Mouse (Mus musculus) layer of hippocampus, postnatal 10 days (tissue): Measurements from ENCODE around the gene Ugt2a1. TPM values are rescaled to one million over a fixed set of nuclear protein-coding genes. Genes with fewer than 3 reads are reported as not detected.
"Not testable (repeated sequence)": the region's sequence is repeated elsewhere in the genome, so short reads cannot be mapped to it uniquely, and the experiment has no call there.

Experiments used
- DNase-seq, 2 experiments: peaks; one replicate each; pipeline ENCODE4 v3.0.0; 2021; ENCODE audit warnings: low spot score in 2 of 2
- long read RNA-seq: library from polyadenylated mRNA; stranded (forward); transcript quantifications from one replicate; pipeline ENCODE4 v2.0.0, GENCODE M21; 2023
- total RNA-seq, 2 experiments: library from RNA; stranded (reverse); gene quantifications; 2 replicates each; pipeline ENCODE4 v1.2.3; 2021

Gene Ugt2a1
- total RNA-seq, result not detected
- long read RNA-seq, result 0 reads

DNA sequence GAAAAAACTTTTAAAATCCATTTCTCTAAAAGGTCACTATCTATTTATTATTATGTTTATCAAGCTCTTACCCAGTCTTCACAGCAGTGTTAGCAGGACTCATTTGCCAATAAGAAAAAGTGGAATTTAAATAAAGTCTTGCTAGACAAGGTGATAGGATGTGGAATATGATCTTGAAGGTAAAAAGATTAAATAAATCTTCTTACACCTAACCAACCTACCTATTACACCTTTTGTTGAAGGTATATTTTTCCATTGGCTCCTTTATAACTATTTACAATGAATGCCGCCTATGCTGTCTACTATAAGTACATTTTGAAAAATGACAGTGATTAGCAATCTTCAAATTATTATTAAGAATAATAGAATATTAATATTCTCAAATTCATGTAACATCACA is at the start of gene Ugt2a1:
Ugt2a1 (minus strand) TSS at position 101 of the 400 bp plus-strand sequence.
- DNase-seq, result no peak

GRCm38 (mm10) chr5:87538111-87538510 is 47.4 kb upstream of the Ugt2a1 start, which contains the start of gene Sult1b1:
Gene Sult1b1 (minus strand): TSS chr5:87538195.
- no peak for DNase-seq

- no peak for DNase-seq
Observed at GRCm38 (mm10) chr5:87535994-87536644, 45.4 kb upstream of the Ugt2a1 start.

- no peak for DNase-seq
Observed at GRCm38 (mm10) chr5:87532288-87532687, 41.6 kb upstream of the Ugt2a1 start.

- DNase-seq, result not testable (repeated sequence)
Observed at GRCm38 (mm10) chr5:87523561-87523960, 32.9 kb upstream of the Ugt2a1 start.

GRCm38 (mm10) chr5:87505776-87506458 is 15.2 kb upstream of the Ugt2a1 start:
- no peak for DNase-seq

GRCm38 (mm10) chr5:87502687-87503086 is 12.0 kb upstream of the Ugt2a1 start:
- no peak for DNase-seq

DNA sequence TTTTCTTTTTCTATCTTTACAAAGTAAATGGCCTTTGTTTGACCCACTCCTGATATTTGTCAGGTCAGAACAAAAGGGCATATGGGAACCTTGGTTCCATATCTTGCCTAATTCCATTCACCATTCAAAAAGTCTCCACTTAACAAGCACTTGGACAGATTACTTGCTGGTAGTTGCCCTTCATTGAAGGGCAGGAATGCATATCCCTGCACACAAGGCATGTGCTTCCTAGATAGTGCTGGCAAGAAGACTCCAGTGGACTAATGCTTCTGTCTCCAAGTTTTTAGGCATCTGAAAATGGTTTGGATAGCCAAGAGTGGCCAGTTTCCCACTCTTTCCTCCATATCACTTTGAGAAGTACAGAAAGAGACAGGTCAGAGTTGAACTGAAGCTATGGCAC is 8.7 kb upstream of the Ugt2a1 start:
- DNase-seq, result no peak

GRCm38 (mm10) chr5:87498936-87499335 is 8.3 kb upstream of the Ugt2a1 start:
- DNase-seq, result no peak

DNA sequence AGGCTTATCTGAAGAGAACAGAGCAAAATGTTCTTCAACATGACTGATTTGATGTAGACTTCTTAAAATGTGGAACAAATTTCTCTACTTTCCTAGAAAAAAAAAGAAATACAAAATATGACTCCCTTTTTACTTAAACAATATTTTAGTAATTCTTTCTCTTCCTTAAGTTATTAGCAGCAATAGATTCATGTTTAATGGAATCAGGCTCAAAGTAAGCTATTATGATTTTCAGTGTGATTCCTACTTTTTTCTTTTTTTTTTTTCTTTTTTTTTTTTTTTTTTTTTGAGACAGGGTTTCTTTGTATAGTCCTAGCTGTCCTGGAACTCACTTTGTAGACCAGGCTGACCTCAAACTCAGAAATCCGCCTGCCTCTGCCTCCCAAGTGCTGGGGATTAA is 4.0 kb downstream of the Ugt2a1 start, which contains the start of gene Gm43638:
Gm43638 (minus strand) TSS at position 101 of the 400 bp plus-strand sequence.
- DNase-seq, result not testable (repeated sequence)

DNA sequence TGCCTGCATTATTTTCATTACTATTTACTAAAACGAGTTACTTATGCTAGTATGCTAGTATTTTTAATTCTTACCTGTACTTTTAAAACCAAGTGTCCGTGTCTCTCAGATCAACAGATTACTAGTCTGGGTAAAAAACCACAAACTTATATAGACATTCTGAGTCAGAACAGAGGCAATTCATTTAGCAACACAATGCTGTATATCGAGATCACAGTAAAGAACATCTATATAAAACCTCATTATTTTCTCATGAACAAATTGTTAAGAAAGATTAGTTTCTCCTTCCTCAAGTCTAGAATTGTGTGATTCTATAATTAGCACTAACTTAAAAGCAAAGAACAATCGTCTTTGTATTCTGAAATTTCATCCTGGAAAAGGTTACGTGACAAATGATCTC is 8.5 kb downstream of the Ugt2a1 start, which contains the start of gene Ugt2a2:
Ugt2a2 (minus strand) TSS at position 101 of the 400 bp plus-strand sequence.
- DNase-seq, result no peak

GRCm38 (mm10) chr5:87458810-87459209 is 31.9 kb downstream of the Ugt2a1 start:
- no peak for DNase-seq

DNA sequence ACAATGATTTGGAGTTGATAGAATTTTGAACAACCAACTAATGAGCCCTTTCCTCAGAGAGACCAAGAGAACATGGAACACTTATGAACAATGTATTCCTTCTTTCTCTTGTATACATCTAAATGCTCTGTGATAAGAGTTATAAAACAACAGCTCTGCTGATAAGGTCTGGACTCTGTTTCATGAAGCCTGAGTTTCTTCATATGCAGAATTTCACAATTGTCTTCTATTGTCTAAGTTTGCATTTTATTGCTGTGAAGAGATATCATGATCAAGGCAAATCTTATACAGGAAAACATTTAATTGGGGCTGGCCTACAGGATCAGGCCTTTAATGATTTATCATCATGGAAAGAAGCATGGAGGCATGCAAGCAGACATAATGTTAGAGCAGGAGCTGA is 33.0 kb downstream of the Ugt2a1 start:
- DNase-seq, result no peak

- DNase-seq, result no peak
Observed at GRCm38 (mm10) chr5:87456216-87456850, 34.3 kb downstream of the Ugt2a1 start.

- no peak for DNase-seq
Observed at GRCm38 (mm10) chr5:87455519-87455918, 35.2 kb downstream of the Ugt2a1 start.

GRCm38 (mm10) chr5:87452514-87452913 is 38.2 kb downstream of the Ugt2a1 start:
- not testable (repeated sequence) for DNase-seq

DNA sequence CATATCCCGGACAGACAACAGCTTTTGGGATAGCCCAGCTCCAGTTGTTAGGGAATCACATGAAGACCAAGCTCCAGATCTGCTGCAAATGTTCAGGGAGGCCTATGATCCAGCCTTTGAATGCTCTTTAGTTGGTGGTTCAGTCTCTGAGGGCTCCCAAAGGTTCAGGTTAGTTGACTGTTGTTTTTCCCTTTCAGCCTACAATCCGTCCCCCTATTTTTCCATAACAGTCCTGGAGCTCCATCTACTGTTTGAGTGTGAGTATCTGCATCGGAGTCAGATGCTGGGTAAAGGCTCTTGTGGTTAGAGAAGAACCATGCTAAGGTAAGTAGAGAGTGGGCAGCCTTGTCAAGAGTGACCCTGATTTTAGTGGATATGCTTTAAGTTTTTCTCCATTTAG is 54.4 kb downstream of the Ugt2a1 start:
- DNase-seq, result peak; percentile 7 to 14

GRCm38 (mm10) chr5:87425676-87426075 is 65.0 kb downstream of the Ugt2a1 start:
- no peak for DNase-seq

DNA sequence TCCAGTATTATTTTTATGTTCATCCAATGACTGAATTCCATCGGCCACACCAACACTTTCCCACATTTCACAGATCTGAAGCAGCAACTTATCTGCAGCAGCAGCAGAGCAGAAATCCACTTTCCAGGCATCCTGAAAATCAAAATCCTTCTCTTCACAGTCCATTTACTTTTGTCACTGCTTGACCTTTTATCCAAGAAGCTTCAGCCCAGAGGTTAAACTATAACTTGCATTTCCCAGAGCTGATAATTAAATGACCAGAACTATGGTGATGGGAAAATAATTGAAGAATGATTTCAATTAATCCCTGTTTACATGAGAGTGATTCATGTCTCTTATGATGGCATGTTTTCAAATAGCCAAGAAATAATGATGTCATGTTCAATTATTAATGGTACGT is 66.6 kb downstream of the Ugt2a1 start, which contains the start of gene Ugt2b38:
Ugt2b38 (minus strand) TSS at position 163 of the 400 bp plus-strand sequence.
- not testable (repeated sequence) for DNase-seq
